Mouse (Mus musculus) liver, adult 2 months (tissue): Measurements from ENCODE around the gene Pgap1.

Experiments used
- CTCF ChIP-seq: fragments of 200-500 bp; IDR thresholded peaks from 2 replicates; pipeline ENCODE4 v1.5.1; 2011; ENCODE audit warnings: low read depth, low read length, control low read depth
- POLR2A ChIP-seq: fragments of 200-500 bp; IDR thresholded peaks from 2 replicates; pipeline ENCODE4 v1.6.1; 2011; ENCODE audit warnings: low read length, control low read depth; ENCODE audit not compliant: insufficient read depth; ENCODE audit errors: extremely low read depth

- TF ChIP-seq POLR2A (no peak), CTCF (no peak)
Measured at GRCm38 (mm10) chr1:54439080-54439476, 118.4 kb downstream of the Pgap1 start.
